Mouse (Mus musculus) urinary bladder, postnatal 0 days (tissue): Measurements from ENCODE around the gene Dnah5. TPM values are rescaled to one million over a fixed set of nuclear protein-coding genes. Genes with fewer than 3 reads are reported as not detected.

Experiments
- polyA plus RNA-seq: library from polyadenylated mRNA; unstranded; fragments of >200 nt; fragmentation: Nextera tagmentation; extraction: Ambion mirVana; gene quantifications from 2 replicates; pipeline ENCODE4 v1.2.1, GENCODE M21; 2015

Dnah5 gene
- polyA plus RNA-seq: not detected in 2 replicates

GRCm38 (mm10) chr15:28203111-28204075 lies at the start of gene Dnah5:
Dnah5 (plus strand) TSS chr15:28203752.

Other genes with a start within 250 kb of the Dnah5 start
- 13.0 TPM in 2 replicates for gene Trio, start 177.9 kb upstream of the Dnah5 start, polyA plus RNA-seq